Mouse (Mus musculus) frontal cortex, postnatal 25 days (tissue): ENCODE results near the gene L3mbtl3.

ENCODE experiments used
- DNase-seq, 2 experiments: peaks; one replicate each; pipeline ENCODE4 v3.0.0; 2022; ENCODE audit warnings: low spot score in 2 of 2

The L3mbtl3 gene

DNA sequence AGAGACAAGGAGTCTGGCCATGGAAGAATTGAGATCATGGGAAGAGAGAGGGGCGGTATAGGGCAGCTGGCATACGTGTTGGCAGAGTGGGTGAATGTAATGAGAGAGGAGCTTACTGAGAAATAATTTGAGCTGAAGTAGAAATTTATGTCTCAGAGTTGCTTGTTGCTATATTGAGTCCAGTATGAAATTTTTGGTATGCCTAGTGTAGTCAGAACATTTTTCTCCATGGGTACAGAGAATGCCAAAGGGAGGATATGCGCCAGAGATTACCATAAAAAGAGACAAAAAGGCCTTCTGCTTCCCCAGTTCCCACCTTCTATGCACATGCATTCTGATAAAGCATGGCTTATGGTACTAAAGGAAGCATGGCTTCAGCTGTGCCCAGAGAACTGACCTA, 132.6 kb downstream of the L3mbtl3 start:
- DNase-seq: no peak

DNA sequence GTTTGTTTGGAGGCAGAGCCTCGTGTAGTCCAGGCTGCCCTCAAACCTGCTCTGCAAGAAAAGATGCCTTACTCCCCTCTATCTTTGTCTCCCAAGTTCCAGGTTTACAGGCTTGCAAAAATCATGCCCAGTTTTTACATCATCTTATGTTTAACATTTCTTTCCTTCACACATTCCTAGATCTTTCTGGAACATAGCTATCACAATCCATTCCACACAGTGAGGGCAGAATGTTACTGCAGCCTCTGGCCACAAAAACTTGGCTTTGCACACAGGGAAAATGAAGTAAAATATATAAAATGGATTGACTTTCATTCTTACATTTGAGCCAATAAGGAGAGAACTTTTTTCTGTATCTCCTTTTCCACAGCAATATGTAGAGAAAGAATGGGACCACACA, 136.7 kb downstream of the L3mbtl3 start:
- DNase-seq: no peak

DNA sequence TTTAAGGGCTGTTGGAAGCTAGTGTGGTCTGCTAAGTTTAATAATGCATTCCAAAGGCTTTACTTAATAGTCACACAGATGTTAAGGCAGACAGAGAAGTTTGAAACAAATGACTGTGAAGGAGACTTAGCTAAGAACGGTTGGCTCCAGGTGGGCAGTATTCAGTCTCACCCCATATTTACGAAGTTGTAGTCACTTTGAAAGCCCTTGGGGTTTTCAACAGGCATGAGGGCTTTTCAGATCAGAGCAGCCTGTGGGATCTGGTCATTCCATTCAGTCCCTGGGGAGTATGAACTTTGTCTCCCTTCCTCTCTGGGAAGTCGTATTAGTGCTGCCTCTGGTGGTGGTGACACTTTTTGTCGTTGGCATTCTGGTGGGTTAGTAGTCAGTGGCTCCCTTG, 137.2 kb downstream of the L3mbtl3 start:
- DNase-seq: no peak

DNA sequence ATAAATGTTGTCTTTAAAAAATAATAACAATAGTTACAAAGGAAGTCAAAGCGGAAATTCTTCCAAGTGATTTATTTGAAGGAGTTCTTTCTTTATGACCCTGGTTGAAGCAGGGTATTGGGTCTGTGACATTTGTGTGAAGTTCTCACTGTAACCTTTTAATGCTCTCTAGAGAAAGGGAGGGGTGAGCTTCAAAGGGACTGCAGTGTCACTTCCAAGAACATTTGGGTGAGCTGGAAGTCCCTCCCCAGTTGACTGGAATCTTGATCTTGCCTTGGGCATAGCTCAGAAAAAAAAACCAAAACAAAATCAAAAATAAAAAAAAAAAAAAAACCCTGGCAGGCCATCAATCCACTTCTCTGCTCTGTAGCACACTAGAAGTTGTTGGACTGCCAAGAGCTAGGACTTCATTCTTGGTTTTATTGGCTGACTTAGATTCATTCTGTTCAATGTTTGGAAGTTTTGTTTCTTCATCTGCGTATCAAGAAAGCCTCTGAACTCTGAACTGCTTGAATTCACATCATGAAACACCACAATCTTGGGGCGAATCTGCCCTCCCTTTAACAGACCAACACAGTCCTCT, 143.6 kb downstream of the L3mbtl3 start:
- DNase-seq: no peak

DNA sequence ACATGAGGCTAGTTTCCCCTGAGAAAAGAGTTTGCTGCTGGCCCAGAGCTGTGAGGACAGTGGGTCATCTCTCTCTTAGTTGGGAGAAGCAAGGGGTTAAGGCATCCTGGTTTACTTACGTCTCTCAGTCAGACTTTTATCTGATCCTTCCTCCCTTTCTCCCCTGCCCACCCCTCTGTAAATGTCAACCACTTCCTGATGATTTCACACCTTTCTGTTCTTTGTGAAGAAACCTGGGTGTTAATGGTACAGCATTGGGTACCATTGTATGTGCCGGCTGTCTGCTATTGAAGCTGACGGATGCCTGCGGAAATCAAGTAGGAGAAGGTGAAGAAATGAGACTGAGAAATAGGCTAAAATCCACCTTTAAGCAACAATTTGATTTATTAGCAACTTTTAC, 146.3 kb downstream of the L3mbtl3 start, which contains the start of gene Samd3:
Gene Samd3, plus strand, starts transcription at position 220 of the 400 bp plus-strand sequence.
- no peak for DNase-seq

DNA sequence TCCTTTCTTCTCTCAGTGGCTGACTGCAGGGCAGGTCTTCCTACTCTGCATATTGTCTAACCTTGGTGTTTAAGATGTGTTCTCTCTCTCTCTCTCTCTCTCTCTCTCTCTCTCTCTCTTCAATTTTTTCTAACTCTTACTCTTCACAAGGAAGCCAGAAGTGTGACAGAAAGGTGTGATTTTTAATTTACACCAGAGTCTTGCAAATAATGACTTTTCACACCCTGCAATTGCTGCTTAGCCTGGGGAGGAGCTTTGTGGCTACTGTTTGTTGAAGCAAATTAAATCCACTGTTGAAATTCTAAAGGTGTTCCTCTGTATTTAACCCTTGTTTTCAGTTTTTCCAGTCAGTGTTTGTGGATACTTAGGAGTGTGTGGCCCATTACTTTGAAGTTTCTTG, 147.6 kb downstream of the L3mbtl3 start:
- no peak for DNase-seq

DNA sequence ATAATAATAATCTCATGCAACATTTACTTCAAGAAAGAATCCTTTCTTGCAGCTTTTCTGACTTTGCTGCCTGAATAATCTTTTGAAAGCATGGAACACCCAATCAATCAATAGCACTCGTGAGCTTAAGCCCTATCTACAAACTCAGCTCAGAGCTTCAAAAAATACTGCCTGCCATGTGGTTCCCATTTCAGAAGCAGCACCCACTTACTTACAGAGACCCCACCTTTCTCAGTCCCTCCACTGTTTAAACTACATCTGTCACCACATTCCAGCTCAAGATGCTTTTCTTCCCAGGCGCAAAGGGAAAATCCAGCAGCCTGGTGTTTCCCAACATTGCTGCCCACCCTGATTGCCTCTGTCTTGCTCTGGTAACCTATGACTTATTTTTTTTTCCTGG, 149.0 kb downstream of the L3mbtl3 start:
- no peak for DNase-seq

DNA sequence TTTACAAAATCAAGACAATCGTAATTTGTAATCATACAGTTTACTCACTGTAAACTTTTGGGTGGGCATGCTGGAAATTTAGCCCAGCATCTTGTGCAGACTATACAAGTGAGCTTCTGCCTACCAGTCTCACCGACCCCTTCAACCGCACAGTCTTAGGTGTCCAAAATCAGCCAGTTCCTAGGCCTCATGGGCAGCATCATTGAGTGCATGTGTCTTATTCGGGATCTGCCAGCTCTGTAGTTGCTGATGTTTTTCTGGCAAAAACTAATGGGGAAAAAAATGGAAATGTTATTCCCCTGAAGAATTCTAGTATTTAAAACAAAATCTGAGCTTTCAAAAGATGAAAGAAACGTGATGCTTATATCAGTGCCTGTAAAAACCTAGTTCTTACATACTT, 149.5 kb downstream of the L3mbtl3 start:
- DNase-seq: no peak
